Mouse (Mus musculus): ENCODE results near the gene Kdm4a. TPM values are rescaled to one million over a fixed set of nuclear protein-coding genes. Genes with fewer than 3 reads are reported as not detected.

Kdm4a gene
- 30.7 and 30.8 TPM in 2 replicates for polyA plus RNA-seq (2014; fragmentation: Nextera tagmentation; extraction: Ambion mirVana)

DNA sequence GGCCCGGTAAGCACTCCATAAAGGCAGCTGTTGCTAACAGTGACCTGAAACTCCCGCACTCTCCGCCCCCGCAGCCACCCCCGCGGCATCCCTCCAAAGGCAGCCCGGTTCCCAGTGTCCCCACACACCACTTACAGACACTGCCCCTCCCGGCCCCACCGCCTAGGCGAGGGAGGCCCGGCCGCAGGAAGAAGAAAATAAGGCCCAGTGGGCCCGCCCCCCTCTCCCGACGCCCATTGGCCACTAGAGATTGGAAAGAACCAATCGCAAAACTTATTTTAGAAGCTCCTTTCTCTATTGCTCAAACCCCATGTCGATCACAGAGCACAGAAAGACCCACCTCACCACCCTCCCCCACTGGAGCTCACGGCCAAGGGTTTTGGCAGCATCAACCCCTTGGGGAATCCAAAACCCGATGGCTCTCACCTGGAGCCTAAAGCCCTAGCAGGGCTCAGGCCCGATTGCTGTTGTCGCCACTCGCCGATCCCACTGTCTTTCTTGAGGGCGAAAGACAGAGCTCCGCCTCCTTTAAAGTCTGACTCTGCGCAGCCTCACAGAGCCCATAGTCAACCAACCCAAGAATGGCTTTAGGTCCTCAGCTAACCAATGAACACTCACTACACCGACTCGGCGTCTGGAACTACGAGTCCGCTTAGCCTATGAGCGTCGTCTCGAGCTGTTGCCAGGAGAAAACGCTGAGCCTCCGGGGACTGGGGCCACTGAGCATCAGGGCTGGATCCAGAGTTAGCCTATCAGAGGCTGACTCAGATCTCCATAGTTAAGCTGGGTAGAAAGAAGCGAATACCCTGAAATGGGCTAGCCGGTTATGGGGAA is at the start of gene Kdm4a:
Kdm4a (minus strand) TSS at position 577 of the 834 bp plus-strand sequence.
- H3K9ac ChIP-seq (ENCODE audit: low read depth, low read length): peak within 1 kb of the TSS; percentile 88
- peak within 1 kb of the TSS; percentile 86 for H3K4me3 ChIP-seq (ENCODE audit: low read depth, low read length)
- peak within 1 kb of the TSS; percentile 95 for H3K27ac ChIP-seq (ENCODE audit: low read depth, low read length)
- ATAC-seq (replicated peaks; ENCODE audit: insufficient number of reproducible peaks, low FRiP score, low TSS enrichment): peak; percentile 100
- no peaks in the 10 kb centered on the region for H3K27me3 ChIP-seq (ENCODE audit: control insufficient read depth, insufficient read depth, low read length)
- H3K4me2 ChIP-seq: peak within 1 kb of the TSS; percentile 81
- H3K36me3 ChIP-seq (ENCODE audit: control insufficient read depth, insufficient read depth, low read length): peaks cover 24% of the 10 kb centered on the region
- under 1% methylated on average over 38 of the region's 38 CpGs for WGBS (ENCODE audit: insufficient replicate concordance)
- no peaks in the 10 kb centered on the region for H3K9me3 ChIP-seq (replicated peaks; ENCODE audit: control insufficient read depth, low read length)
- peaks cover 9% of the 10 kb centered on the region for H3K4me1 ChIP-seq (ENCODE audit: control insufficient read depth, insufficient read depth, low read length)

DNA sequence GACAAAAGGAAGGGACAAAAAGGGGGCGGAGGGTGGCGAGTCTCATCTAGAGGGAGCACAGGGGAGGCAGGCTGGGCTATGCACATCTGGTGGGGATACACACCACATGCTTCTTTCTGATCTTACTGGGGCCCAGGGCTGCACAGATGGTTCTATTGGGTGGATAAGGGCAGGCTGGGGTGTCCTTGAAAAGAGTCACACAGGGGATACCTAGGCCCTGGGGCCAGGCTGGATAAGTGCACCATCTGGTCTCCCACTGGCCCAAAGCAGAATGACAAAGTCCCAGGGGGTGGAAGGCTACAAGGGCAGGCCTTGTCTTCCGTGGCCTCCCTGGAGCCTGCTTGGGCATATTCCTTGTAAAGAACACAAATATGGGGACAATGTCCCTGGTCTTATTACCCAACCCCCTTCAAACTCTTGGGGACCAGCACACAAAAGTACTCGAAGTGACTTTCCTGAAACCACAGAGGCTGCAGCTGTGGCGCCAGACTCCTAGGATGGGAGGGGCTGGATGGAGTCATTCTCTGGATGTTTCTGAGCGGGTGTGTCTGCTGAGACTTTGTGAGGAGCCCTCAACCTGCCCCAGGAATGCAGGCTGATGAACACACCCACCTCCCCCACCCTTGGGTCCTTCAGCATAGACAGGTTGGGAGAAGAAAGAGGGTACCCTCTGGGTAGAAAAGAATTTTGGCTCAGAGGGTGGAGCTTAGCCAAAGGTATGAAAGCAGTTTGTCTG is 49.4 kb upstream of the Kdm4a start:
- Histone ChIP-seq H3K4me3 (ENCODE audit: low read depth, low read length) (no peak overlapping the region), H3K4me2 (no peak overlapping the region), H3K36me3 (ENCODE audit: control insufficient read depth, insufficient read depth, low read length) (peaks cover 37% of the 10 kb centered on the region), H3K9me3 (replicated peaks; ENCODE audit: control insufficient read depth, low read length) (no peaks in the 10 kb centered on the region), H3K4me1 (ENCODE audit: control insufficient read depth, insufficient read depth, low read length) (no peaks in the 10 kb centered on the region), H3K27me3 (ENCODE audit: control insufficient read depth, insufficient read depth, low read length) (no peaks in the 10 kb centered on the region), H3K27ac (ENCODE audit: low read depth, low read length) (no peak overlapping the region), H3K9ac (ENCODE audit: low read depth, low read length) (no peak overlapping the region)
- WGBS (ENCODE audit: insufficient replicate concordance): 68% methylated on average over 6 of the region's 6 CpGs
- no peak for ATAC-seq (replicated peaks; ENCODE audit: insufficient number of reproducible peaks, low FRiP score, low TSS enrichment)

DNA sequence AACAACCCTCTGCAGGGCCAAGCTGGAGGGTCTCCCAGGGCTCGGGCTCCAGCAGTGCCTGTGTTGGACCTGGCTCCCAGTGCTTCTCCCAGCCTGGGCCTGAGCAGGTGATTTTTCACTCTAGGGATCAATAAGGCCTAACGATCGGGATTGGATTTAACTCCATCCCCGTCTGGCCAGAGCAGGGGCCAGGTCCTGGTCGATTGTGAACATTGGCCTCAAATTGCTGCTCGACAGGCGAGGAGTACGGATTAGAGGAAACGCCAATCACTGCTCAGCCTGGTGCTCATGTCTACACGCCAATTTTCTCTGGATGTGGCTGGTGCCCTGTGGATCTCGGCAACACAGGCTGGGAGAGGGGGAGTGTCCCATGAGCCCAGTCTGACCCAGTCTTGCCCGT is 47.6 kb upstream of the Kdm4a start:
- Histone ChIP-seq H3K27ac (ENCODE audit: low read depth, low read length) (no peak overlapping the region), H3K9me3 (replicated peaks; ENCODE audit: control insufficient read depth, low read length) (no peaks in the 10 kb centered on the region), H3K9ac (ENCODE audit: low read depth, low read length) (no peak overlapping the region), H3K36me3 (ENCODE audit: control insufficient read depth, insufficient read depth, low read length) (peaks cover 49% of the 10 kb centered on the region), H3K4me1 (ENCODE audit: control insufficient read depth, insufficient read depth, low read length) (no peaks in the 10 kb centered on the region), H3K27me3 (ENCODE audit: control insufficient read depth, insufficient read depth, low read length) (no peaks in the 10 kb centered on the region), H3K4me2 (no peak overlapping the region), H3K4me3 (ENCODE audit: low read depth, low read length) (no peak overlapping the region)
- no peak for ATAC-seq (replicated peaks; ENCODE audit: insufficient number of reproducible peaks, low FRiP score, low TSS enrichment)
- 82% methylated on average over 12 of the region's 12 CpGs for WGBS (ENCODE audit: insufficient replicate concordance)

DNA sequence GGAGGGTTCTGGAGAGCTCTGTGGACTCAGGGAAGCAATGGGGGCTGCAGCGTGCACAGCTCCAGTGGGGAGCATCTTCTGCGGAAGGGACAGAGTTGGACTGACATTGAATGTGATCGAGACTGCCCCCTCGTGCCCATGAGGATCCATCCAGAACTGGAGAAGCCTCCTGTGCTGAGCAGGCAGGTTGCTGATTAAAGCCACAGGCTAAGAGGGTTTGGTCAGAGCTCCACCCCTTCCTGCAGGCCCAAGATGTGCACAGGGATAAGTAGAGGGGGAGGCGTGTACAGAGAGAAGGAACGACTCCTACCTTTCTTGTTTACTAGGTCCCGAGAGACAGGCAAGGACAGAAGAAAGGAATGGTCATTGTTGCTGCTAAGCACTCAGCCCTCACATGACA is 41.4 kb upstream of the Kdm4a start:
- 78% methylated on average over 7 of the region's 7 CpGs for WGBS (ENCODE audit: insufficient replicate concordance)
- Histone ChIP-seq H3K4me3 (ENCODE audit: low read depth, low read length) (no peak overlapping the region), H3K4me1 (ENCODE audit: control insufficient read depth, insufficient read depth, low read length) (no peaks in the 10 kb centered on the region), H3K4me2 (no peak overlapping the region), H3K27me3 (ENCODE audit: control insufficient read depth, insufficient read depth, low read length) (no peaks in the 10 kb centered on the region), H3K36me3 (ENCODE audit: control insufficient read depth, insufficient read depth, low read length) (peaks cover 48% of the 10 kb centered on the region), H3K9ac (ENCODE audit: low read depth, low read length) (no peak overlapping the region), H3K9me3 (replicated peaks; ENCODE audit: control insufficient read depth, low read length) (no peaks in the 10 kb centered on the region), H3K27ac (ENCODE audit: low read depth, low read length) (no peak overlapping the region)
- no peak for ATAC-seq (replicated peaks; ENCODE audit: insufficient number of reproducible peaks, low FRiP score, low TSS enrichment)

DNA sequence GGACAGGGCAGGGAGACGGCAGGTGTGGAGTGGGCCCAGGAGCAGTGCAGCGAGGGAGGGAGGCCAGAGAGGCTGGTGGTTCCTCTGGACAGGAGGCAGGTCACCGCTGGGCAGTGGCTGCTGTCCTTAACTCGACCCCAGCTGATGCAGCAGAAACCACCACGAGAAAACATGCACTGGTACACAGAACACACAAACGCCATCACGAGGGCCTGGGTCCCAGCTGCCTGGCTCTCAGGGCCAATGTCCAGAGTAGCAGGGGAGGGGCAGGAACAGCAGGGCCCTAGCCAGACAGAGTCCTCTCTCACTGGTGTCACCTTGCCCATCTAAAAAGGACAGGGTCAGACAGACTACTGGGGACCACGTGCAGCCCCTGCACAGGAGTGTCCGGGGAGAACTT is 40.9 kb upstream of the Kdm4a start:
- Histone ChIP-seq H3K36me3 (ENCODE audit: control insufficient read depth, insufficient read depth, low read length) (peaks cover 44% of the 10 kb centered on the region), H3K4me2 (no peak overlapping the region), H3K9ac (ENCODE audit: low read depth, low read length) (no peak overlapping the region), H3K27ac (ENCODE audit: low read depth, low read length) (no peak overlapping the region), H3K4me1 (ENCODE audit: control insufficient read depth, insufficient read depth, low read length) (no peaks in the 10 kb centered on the region), H3K27me3 (ENCODE audit: control insufficient read depth, insufficient read depth, low read length) (no peaks in the 10 kb centered on the region), H3K4me3 (ENCODE audit: low read depth, low read length) (no peak overlapping the region), H3K9me3 (replicated peaks; ENCODE audit: control insufficient read depth, low read length) (no peaks in the 10 kb centered on the region)
- ATAC-seq (replicated peaks; ENCODE audit: insufficient number of reproducible peaks, low FRiP score, low TSS enrichment): no peak
- WGBS (ENCODE audit: insufficient replicate concordance): 78% methylated on average over 9 of the region's 9 CpGs

DNA sequence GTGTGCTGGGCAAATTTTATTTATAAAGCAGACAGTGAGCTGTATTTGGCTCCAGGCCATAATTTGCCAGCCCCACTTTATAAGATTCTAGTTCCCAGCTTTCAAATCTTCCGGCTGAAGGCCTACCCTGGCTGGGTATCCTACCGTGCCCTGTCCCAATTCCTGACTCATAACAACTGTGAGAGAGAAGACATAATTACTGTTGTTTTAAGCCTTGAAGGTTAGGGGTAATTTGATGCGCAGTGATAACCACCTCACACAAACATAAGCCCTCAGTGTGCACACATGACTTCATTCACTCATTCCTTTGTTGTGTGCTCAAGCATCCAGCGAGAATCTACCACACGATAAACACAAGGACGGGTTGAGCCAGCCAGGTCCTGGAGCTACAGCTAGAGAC is 39.6 kb upstream of the Kdm4a start:
- H3K27me3 ChIP-seq (ENCODE audit: control insufficient read depth, insufficient read depth, low read length): no peaks in the 10 kb centered on the region
- H3K4me3 ChIP-seq (ENCODE audit: low read depth, low read length): no peak overlapping the region
- H3K27ac ChIP-seq (ENCODE audit: low read depth, low read length): no peak overlapping the region
- H3K9me3 ChIP-seq (replicated peaks; ENCODE audit: control insufficient read depth, low read length): no peaks in the 10 kb centered on the region
- no peak for ATAC-seq (replicated peaks; ENCODE audit: insufficient number of reproducible peaks, low FRiP score, low TSS enrichment)
- no peak overlapping the region for H3K4me2 ChIP-seq
- peaks cover 33% of the 10 kb centered on the region for H3K36me3 ChIP-seq (ENCODE audit: control insufficient read depth, insufficient read depth, low read length)
- 89% methylated on average over 6 of the region's 6 CpGs for WGBS (ENCODE audit: insufficient replicate concordance)
- no peaks in the 10 kb centered on the region for H3K4me1 ChIP-seq (ENCODE audit: control insufficient read depth, insufficient read depth, low read length)
- H3K9ac ChIP-seq (ENCODE audit: low read depth, low read length): no peak overlapping the region

DNA sequence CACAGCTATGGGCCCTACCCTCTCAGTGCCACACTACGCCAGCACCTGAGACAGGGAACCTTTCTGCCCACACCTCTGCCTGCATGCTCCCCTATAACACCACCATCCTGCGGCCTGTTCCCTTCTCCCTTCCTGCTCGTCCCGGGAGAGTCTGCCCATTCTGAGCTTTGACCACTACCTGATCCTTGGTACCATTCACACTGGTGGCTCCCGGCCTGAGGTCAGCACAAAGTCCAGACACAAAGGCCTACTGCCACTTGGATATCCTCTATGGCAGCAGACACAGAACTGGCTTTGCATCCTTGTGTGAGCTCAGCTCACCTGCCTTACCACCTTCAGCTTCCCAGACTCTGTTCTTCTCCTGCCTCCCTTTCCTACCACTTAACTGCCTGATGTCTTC is 38.7 kb upstream of the Kdm4a start:
- WGBS (ENCODE audit: insufficient replicate concordance): 87% methylated on average over 5 of the region's 5 CpGs
- Histone ChIP-seq H3K4me2 (no peak overlapping the region), H3K27me3 (ENCODE audit: control insufficient read depth, insufficient read depth, low read length) (no peaks in the 10 kb centered on the region), H3K4me1 (ENCODE audit: control insufficient read depth, insufficient read depth, low read length) (no peaks in the 10 kb centered on the region), H3K9ac (ENCODE audit: low read depth, low read length) (no peak overlapping the region), H3K4me3 (ENCODE audit: low read depth, low read length) (no peak overlapping the region), H3K27ac (ENCODE audit: low read depth, low read length) (no peak overlapping the region), H3K9me3 (replicated peaks; ENCODE audit: control insufficient read depth, low read length) (no peaks in the 10 kb centered on the region), H3K36me3 (ENCODE audit: control insufficient read depth, insufficient read depth, low read length) (peaks cover 33% of the 10 kb centered on the region)
- ATAC-seq (replicated peaks; ENCODE audit: insufficient number of reproducible peaks, low FRiP score, low TSS enrichment): no peak

DNA sequence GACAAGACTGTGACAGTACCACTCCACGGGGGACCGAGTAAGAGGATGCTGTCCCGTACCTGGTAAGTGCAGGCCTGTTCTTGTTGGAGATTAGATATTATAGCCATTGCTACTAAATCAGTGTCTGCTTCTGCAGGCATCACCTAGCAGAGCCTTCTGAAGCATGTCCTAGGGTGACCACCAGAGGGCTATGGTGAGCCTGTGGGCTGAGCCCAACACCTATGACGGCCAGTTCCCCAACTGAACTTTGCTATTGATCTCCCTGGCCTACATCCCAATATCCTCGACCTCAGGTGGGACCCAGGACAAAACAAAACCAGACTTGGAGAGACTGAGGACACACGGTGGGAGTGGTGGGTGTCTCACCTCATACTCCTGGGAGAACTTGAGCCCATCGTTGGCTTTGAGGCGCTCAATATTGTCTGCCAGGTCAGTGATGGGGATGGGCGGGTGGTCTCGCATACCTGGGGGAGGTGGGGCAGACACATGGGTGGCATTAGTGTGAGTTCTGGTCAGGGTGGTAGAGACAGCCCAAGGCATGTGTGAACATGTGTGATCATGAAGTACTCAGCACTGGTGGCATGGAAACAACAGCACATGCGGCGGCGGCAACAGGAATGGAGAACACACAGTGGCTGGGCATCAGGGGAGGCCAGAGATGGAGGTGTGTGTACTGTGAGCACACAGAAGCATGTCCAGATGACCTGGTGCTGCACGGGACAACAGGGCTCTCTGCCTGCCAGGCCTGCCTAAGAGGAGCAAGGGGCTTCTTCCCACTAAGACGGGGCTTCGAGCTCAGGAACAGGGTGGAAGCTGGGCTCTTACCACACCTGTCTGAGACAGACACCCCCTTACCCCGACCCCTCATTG is 37.1 kb upstream of the Kdm4a start:
- Histone ChIP-seq H3K27ac (ENCODE audit: low read depth, low read length) (no peak overlapping the region), H3K9me3 (replicated peaks; ENCODE audit: control insufficient read depth, low read length) (no peaks in the 10 kb centered on the region), H3K27me3 (ENCODE audit: control insufficient read depth, insufficient read depth, low read length) (no peaks in the 10 kb centered on the region), H3K4me2 (no peak overlapping the region), H3K4me1 (ENCODE audit: control insufficient read depth, insufficient read depth, low read length) (no peaks in the 10 kb centered on the region), H3K4me3 (ENCODE audit: low read depth, low read length) (no peak overlapping the region), H3K9ac (ENCODE audit: low read depth, low read length) (no peak overlapping the region), H3K36me3 (ENCODE audit: control insufficient read depth, insufficient read depth, low read length) (peaks cover 29% of the 10 kb centered on the region)
- no peak for ATAC-seq (replicated peaks; ENCODE audit: insufficient number of reproducible peaks, low FRiP score, low TSS enrichment)
- WGBS (ENCODE audit: insufficient replicate concordance): 76% methylated on average over 17 of the region's 17 CpGs
